Mouse (Mus musculus) heart, adult 2 months (tissue): ENCODE measurements at regions not wholly inside any gene's neighbourhood (a gene's known extent, or its start where the extent isn't known, plus 50 kb on each side); places are given as distances from the start of the nearest gene placed in this dataset.

Source experiments
- DNase-seq, 2 experiments: peaks; one replicate each; pipeline ENCODE4 v3.0.0; 2021
- H3K27ac ChIP-seq: fragments of 200-600 bp; 2 replicates; pipeline ENCODE4 v1.8.1; 2022
- H3K27me3 ChIP-seq: fragments of 200-500 bp; 2 replicates; pipeline ENCODE4 v1.6.1; 2012; ENCODE audit warnings: mild to moderate bottlenecking, low read length, inconsistent platforms, mixed read lengths; ENCODE audit not compliant: control insufficient read depth, insufficient read depth
- H3K36me3 ChIP-seq: fragments of 200-500 bp; 2 replicates; pipeline ENCODE4 v1.6.1; 2012; ENCODE audit warnings: low read length, inconsistent platforms; ENCODE audit not compliant: control insufficient read depth, insufficient read depth
- H3K4me1 ChIP-seq: fragments of 200-500 bp; 2 replicates; pipeline ENCODE4 v1.6.1; 2011; ENCODE audit warnings: low read length; ENCODE audit not compliant: control insufficient read depth, insufficient read depth
- H3K4me3 ChIP-seq: fragments of 200-600 bp; 2 replicates; pipeline ENCODE4 v1.8.1; 2022
- H3K79me2 ChIP-seq: fragments of 200-500 bp; replicated peaks from 2 replicates; pipeline ENCODE4 v1.6.1; 2012; ENCODE audit warnings: mild to moderate bottlenecking, inconsistent platforms, low read length, moderate library complexity, mixed read lengths; ENCODE audit not compliant: control insufficient read depth, insufficient read depth
- H3K9ac ChIP-seq: fragments of 200-500 bp; 2 replicates; pipeline ENCODE4 v1.6.1; 2012; ENCODE audit warnings: low read depth, mild to moderate bottlenecking, control low read depth, inconsistent platforms, low read length, mixed read lengths
- CTCF ChIP-seq: fragments of 200-600 bp; IDR thresholded peaks from 2 replicates; pipeline ENCODE4 v1.8.1; 2022; ENCODE audit warnings: antibody characterized with exemption, mild to moderate bottlenecking, moderate library complexity
- EP300 ChIP-seq: fragments of 200-500 bp; IDR thresholded peaks from 2 replicates; pipeline ENCODE4 v1.6.1; 2011; ENCODE audit warnings: low read depth, low read length, control low read depth; ENCODE audit not compliant: insufficient read depth
- POLR2A ChIP-seq: fragments of 200-500 bp; IDR thresholded peaks from 2 replicates; pipeline ENCODE4 v1.6.1; 2011; ENCODE audit warnings: mild to moderate bottlenecking, low read depth, low read length, control low read depth; ENCODE audit not compliant: insufficient read depth
- WGBS: fragments of 180-500 bp; shearing (Covaris S2); methylation state at CpG from one replicate; pipeline ENCODE4 v1.1.7; 2018; 5-methylcytosine and 5-hydroxymethylcytosine counted together
- intact Hi-C: fragments of 180-260 bp; cut with DNase I; formaldehyde crosslinking; loops from one replicate; pipeline ENCODE4 v1.15.1; 2025

GRCm38 (mm10) chr14:110125936-110126710 is 628.8 kb downstream of the Slitrk6 start:
- no peaks in the 10 kb centered on the region for H3K4me1 ChIP-seq
- no peak overlapping the region for H3K4me3 ChIP-seq
- no peaks in the 10 kb centered on the region for H3K27me3 ChIP-seq
- no peaks in the 10 kb centered on the region for H3K36me3 ChIP-seq
- TF ChIP-seq CTCF (no peak), POLR2A (no peak), EP300 (no peak)
- intact Hi-C loops = no loop called here
- DNase-seq = no peak
- H3K27ac ChIP-seq = no peak overlapping the region
- no peaks in the 10 kb centered on the region for H3K79me2 ChIP-seq
- WGBS = 63% methylated on average over 6 of the region's 6 CpGs
- no peak overlapping the region for H3K9ac ChIP-seq

- Histone ChIP-seq H3K79me2 (no peaks in the 10 kb centered on the region), H3K4me1 (no peaks in the 10 kb centered on the region), H3K27ac (no peak overlapping the region), H3K27me3 (no peaks in the 10 kb centered on the region), H3K9ac (no peak overlapping the region), H3K4me3 (no peak overlapping the region), H3K36me3 (no peaks in the 10 kb centered on the region)
- DNase-seq = no peak
- TF ChIP-seq EP300 (no peak), POLR2A (no peak), CTCF (no peak)
- intact Hi-C loops = no loop called here
- WGBS = 93% methylated on average over 3 of the region's 3 CpGs
Observed at GRCm38 (mm10) chr14:110122710-110123109, 632.2 kb downstream of the Slitrk6 start.

DNA sequence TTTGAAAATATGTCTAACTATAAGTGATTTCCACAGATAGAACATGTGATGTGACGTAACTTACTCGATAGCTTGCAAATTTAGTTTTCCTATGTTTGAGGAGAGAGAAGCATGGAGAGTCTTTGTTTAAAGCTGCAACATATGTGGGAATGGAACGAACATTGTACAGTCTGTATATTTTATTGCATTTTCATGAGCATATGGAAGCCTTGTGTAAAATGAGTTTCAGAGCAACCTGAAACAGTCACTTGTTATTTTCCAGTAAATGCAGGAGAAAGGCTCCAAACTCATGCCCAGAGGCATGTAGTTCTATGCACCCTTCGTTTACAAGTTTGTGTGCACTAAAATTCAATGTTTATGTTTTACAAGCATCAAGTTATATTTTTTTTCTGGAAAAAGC is 639.4 kb downstream of the Slitrk6 start:
- H3K27ac ChIP-seq = no peak overlapping the region
- DNase-seq = no peak
- TF ChIP-seq CTCF = no peak
- TF ChIP-seq POLR2A = no peak
- H3K9ac ChIP-seq = no peak overlapping the region
- no peak overlapping the region for H3K4me3 ChIP-seq
- intact Hi-C loops = no loop called here
- no peaks in the 10 kb centered on the region for H3K79me2 ChIP-seq
- 68% methylated on average over 4 of the region's 4 CpGs for WGBS
- H3K27me3 ChIP-seq = no peaks in the 10 kb centered on the region
- H3K36me3 ChIP-seq = no peaks in the 10 kb centered on the region
- H3K4me1 ChIP-seq = no peaks in the 10 kb centered on the region

DNA sequence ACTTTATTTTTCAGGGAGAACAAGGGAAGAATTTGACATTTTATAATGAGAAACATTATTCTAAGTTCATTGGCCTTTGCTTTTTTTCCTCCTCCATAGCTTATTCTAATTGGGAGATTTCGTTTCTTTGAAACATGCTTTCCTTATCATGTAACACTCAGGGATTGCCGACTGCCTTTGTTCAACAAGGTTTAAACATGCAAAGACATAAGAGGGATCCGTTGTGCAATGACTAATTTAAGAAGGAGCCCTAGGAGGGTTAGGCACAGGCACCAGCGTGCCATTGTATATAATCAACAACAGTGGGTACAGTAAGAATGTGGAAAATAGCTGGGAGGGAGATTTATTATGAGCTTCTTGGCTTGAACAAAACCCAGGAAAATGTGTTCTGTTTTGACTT is 654.1 kb downstream of the Slitrk6 start:
- WGBS = 56% methylated on average over 4 of the region's 4 CpGs
- H3K4me3 ChIP-seq = no peak overlapping the region
- intact Hi-C loops = no loop called here
- H3K27me3 ChIP-seq = no peaks in the 10 kb centered on the region
- no peaks in the 10 kb centered on the region for H3K4me1 ChIP-seq
- TF ChIP-seq CTCF (no peak), POLR2A (no peak), EP300 (no peak)
- no peak for DNase-seq
- H3K79me2 ChIP-seq = no peaks in the 10 kb centered on the region
- H3K27ac ChIP-seq = no peak overlapping the region
- H3K36me3 ChIP-seq = no peaks in the 10 kb centered on the region
- no peak overlapping the region for H3K9ac ChIP-seq

- TF ChIP-seq CTCF (no peak), POLR2A (no peak), EP300 (no peak)
Observed at GRCm38 (mm10) chr14:110078351-110078750, 676.6 kb downstream of the Slitrk6 start.

DNA sequence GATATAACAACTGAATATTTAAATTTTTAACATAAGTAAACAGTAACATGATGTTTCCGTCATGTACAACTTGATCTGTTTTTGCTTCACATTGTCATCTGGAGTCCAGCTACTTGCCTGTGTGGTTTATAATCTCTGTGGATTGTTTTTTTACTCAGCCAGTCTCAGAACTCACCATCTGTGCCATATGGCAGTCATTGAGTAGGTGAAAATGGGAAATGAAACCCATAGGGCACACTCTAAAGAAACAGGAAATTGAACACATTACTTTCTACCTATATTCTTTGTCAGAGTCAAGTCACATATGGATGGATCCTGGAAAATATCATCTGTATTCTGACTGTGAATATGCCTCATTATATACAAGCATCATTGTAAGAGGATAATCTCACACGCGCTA is 707.2 kb downstream of the Slitrk6 start:
- no peak overlapping the region for H3K4me3 ChIP-seq
- TF ChIP-seq EP300 (no peak), CTCF (no peak), POLR2A (no peak)
- H3K36me3 ChIP-seq = no peaks in the 10 kb centered on the region
- no peak overlapping the region for H3K27ac ChIP-seq
- DNase-seq = no peak
- no peak overlapping the region for H3K9ac ChIP-seq
- 93% methylated on average over 3 of the region's 3 CpGs for WGBS
- H3K4me1 ChIP-seq = no peaks in the 10 kb centered on the region
- no peaks in the 10 kb centered on the region for H3K27me3 ChIP-seq
- H3K79me2 ChIP-seq = no peaks in the 10 kb centered on the region
- intact Hi-C loops = no loop called here

More at GRCm38 (mm10) chr14:110078351-110078750, 676.6 kb downstream of the Slitrk6 start:
- Histone ChIP-seq H3K36me3 (no peaks in the 10 kb centered on the region), H3K9ac (no peak overlapping the region), H3K27ac (no peak overlapping the region), H3K4me3 (no peak overlapping the region), H3K27me3 (no peaks in the 10 kb centered on the region), H3K79me2 (no peaks in the 10 kb centered on the region), H3K4me1 (no peaks in the 10 kb centered on the region)
- 76% methylated on average over 6 of the region's 6 CpGs for WGBS
- DNase-seq = no peak
- intact Hi-C loops = no loop called here
